Mouse (Mus musculus) thymus, postnatal 0 days (tissue): ENCODE measurements at regions not wholly inside any gene's neighbourhood (a gene's known extent, or its start where the extent isn't known, plus 50 kb on each side); places are given as distances from the start of the nearest gene placed in this dataset.
"Not testable (repeated sequence)": the region's sequence is repeated elsewhere in the genome, so short reads cannot be mapped to it uniquely, and the experiment has no call there.

ENCODE experiments used
- DNase-seq: peaks from one replicate; pipeline ENCODE4 v3.0.0-alpha.2; 2015; ENCODE audit warnings: low spot score

DNA sequence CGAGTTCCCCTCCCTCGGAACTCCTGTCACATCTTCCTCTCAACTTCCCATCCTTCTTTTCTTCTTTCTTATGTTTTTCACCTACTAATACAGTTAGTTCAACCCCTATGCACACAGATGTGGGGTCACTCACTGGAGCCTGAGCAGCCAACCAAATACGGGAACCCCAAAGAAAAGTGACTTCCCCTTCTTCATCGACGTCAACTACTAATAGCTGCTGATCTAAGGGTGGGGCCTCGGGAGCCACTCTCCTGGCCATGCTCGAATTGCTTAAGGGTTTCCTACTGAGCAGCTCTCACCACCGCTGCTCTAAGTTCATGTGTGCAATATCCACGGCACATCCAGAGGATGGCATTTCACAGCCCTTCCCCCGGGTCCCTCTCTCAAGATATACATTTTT lies 340.9 kb upstream of the Maf start:
- DNase-seq = no peak

DNA sequence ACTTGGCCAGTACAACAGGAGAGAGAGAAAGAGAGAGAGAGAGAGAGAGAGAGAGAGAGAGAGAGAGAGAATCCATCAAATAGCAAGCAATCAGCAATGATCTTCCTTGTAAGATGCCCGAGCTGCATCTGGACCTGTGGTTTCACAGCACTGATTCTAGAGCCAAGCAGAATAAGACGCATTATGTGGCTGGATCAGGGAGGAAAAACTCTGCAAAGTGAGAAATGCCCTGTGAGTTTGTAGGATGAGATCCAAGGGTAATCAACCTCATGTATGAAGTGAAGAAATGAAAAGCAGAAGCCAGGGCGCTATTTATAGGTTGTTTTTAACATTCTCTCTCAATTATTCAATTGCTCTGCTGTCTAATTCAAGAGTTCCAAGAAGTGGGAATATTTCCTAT lies 339.3 kb upstream of the Maf start:
- DNase-seq = no peak

DNA sequence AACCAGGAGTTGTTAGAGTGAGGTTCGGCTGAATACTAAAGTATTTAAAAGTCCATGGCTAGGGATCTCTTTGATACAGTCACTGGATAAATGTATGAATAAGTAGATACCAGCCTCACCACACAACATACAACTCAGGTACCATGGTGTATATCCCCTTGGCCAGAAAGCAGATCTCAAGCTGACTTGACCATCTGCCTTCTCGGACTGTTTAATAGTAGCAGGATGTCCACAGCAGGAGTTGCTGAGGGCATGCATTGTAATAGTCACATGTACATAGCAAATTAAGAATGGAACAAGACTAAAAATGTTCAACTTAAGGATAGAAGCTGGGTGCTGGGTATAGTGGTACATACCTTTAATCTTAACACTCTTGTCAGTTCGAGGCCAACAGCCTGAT lies 337.9 kb upstream of the Maf start:
- DNase-seq = no peak

DNA sequence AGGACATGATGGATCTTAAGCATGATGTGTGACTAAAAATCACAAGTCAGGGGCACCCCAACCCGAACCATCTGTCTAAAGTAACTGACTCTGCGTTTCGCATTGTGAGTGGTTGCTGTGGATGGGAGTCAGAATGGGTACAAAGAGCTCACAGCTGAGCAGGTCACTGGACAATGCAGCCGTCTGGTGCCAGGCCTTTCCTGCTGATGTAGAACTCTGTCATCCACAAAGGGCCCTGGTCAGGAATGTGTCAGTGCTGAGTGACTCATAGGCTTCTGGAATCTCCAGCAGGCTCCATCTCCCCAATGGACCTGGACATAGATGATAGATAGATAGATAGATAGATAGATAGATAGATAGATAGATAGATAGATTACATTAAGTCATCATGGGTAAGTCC lies 335.8 kb upstream of the Maf start:
- DNase-seq = no peak

DNA sequence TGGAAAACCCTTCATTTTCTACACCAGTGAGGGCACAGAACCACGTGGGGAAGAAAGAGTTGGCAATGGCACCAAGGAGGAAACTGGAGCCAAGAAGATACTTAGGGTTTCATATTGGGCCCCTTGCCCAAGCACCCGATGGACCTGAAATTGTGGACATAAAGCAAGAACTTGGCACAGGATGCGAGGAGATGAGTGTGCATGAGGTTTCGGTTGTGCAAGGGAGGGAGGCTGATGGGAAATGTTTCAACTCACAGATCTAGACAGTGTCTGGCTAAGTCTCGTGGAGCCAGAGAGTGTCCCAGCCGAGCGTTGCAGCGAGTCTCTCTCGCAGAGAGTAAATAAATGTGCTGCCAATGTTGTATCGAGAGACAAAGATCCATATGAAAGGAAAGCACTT lies 323.4 kb upstream of the Maf start:
- no peak for DNase-seq

DNA sequence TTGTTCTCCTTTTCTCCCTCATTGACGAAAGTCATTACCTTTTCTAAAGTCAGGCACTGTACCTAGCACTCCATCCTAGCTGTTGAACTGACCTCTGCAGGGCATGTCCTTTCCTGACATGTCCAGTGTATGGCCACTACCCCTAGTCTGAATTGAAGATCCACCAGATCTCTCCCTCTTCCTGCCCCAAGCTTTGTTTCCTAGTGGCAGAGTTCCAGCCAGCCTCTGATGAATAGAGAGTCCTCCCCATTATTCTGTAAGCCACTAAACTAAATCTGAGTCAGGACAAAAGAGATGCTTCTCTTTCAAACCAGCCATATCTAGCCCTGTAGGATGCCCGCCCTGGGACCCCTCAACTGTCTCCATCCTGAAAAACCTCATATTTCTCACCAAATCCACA lies 317.7 kb upstream of the Maf start:
- no peak for DNase-seq

DNA sequence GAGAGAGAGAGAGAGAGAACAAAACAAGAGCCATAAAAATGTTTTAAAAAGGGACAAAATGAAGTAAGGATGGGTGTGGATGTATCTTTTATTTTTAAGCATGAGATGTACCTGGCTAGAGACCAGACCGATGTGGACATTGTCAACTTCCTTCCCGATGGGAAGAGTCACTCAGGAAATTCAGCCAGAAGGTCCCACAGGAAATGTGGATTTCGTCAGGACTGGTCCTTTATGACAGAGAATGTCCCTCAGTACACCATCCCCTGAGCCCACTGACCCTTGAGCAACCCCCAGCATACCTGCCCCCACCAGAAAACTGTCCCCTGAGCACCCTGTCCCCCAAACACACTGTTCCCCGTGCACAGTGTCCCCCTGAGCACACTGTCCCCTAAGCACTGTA lies 317.2 kb upstream of the Maf start:
- no peak for DNase-seq

DNA sequence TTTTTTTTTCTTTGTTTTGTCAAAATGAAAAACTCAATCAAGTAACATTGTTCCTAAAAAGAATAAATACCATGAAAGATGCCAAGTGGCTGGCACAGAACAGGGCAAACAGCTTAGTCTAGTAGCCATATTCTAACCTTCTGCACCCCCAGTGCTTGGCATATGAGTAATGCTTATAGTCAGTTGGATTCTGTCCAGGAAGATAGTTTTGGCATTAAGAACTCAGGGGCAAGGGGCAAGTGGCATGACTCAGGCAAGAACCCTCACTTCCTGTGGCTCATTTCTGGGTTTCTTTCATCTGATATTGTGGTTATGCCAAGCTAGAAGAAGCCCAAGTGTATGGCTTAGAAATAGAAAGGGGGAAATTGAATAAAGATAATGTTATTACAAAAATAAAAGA lies 314.1 kb upstream of the Maf start:
- no peak for DNase-seq

DNA sequence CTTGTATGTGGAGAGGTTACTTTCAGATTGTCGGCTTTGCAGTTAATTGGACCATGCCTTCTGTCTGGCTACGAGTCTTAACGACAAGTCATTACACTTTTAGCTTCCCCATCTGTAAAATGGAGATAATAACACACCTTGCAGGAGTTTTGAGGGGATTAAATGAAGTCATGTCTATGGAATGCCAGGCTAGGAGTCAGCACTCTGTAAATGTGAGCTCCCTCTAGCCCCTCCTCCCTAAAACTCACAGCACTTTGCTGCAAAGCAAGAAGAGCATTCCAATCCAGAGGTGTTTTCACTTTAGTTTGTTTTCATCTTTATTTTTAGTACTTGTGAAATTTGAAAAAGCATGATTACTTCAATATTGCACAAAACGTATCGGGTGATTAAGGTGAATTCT lies 287.7 kb upstream of the Maf start:
- DNase-seq = no peak

DNA sequence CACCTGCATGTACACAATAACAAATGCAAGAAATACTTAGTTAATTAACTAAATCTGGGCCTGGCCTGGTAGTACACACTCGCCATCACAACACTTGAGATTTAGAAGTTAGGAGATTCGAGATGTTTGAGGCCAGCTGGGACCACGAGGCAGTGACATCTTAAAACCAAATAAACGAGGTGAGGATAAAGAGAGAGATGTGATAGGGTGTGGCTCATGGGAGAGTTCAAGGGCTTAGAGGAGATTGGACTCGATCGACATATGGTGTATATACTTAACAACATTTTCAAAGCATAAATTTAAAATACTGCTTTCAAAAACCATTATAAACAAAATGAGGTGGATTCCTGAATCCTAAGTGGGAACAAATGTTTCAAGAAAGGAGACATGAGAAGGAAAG lies 284.4 kb upstream of the Maf start:
- DNase-seq = no peak

DNA sequence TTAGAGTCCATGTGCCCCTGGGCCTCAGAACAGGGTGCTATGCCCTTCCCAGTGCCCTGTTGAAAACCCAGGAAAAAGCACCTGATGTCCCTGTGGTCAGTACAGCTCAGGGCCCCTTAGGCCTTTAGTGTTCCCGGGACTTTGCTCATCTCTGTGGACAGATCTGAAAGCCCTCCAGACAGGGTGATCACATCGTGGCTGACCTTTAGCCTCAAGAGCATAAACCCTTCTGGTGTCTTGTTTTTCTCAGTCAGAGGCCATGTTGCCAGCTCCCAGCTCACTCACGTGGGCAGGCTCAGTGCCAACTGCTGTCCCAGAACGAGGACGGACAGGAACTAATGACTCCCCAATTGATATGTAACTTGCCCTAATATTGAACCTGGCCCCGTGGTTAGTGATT lies 275.8 kb upstream of the Maf start:
- no peak for DNase-seq

DNA sequence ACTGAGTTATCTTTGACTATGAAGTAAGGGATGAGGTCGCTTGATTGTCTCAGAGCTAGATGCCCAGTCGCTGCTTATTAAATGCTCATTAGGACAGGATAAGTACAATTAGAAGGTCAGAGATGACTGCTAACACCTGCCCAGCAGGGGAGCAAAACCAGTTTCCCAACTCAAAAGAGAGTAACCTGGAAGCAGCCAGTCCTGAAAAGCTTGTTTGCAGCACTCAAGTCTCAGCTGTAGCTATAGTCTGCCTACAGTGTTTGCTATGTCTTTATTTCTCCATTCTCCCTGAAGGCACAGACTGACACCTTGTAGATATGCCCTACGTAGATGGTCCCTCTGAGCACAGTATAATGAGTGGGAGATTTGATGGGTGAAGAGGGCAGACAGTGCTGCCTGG lies 274.7 kb upstream of the Maf start:
- DNase-seq = no peak

DNA sequence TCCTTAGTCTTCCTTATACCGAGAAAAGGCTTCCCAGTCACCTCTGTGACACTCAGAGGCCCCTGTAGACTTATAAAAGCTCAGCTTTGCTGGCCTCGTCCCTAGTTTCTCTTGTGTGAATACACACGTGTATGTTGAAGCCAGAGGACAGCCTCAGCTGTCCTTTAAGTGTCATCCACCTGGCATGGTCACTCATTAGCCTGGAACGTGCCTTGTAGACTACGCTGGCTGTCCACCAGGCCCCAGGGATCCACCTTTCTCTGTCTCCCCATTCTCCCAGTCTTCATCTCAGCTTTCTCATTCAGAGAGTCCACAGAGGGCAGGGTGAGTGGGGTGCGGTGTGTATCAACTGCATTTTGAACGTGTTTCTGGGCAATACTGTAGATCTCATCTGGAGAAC lies 273.8 kb upstream of the Maf start:
- DNase-seq = no peak

DNA sequence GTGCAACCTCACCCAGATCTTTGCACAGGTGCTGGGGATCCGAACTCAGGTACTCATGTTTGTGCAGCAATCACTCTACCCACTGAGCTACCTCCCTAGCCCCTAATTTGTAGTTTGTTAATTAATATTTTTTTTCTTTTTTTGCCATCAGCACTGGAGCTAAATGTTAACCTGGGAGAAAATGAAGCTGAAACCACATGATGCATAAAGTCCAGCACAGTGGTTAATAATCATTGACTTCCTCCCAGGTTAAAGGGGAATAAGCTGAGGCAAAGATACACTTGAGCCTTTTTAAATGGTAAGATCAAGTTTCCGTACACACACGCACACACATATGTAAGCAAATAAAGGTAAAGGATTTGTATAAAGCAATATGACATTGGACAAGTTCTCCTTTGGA lies 273.0 kb upstream of the Maf start:
- no peak for DNase-seq

DNA sequence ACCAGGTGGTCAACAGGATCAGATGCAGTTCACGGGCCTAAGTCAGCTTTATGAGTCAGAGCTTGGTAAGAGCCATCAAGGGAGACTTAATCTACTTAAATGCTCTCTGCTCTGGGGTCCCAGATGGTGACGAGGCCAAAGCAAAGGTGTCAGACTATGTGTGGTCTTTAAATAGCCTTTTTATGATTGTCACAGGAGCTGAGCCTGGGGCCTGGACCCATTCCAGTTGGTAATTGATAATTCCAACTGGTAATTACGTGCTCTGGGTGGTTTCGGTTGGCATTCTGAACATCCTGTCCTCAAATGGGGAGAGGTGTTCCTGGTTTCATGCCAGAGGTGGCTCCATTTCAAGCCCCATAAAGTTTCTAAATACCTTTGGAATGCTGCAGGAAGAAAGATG lies 269.6 kb upstream of the Maf start:
- DNase-seq = no peak

DNA sequence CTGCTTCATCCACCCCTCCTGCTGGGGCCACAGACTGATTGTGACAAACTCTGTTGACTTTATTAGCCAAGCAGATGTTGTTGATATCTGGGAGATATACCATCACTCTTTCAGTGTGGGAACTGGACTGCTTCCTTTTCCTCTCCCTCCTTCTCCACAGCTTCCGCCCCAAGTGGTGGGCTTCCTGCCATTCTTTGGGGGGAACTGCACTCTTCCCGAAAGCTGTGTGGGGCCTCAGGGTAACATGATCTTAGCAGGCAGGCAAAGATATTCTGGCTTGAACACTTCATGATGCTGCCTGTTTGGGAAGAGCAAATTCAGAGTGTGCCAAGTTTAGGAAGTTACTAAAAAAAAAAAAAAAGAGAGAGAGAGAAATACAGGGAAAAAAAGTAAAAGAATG lies 267.1 kb upstream of the Maf start:
- no peak for DNase-seq

DNA sequence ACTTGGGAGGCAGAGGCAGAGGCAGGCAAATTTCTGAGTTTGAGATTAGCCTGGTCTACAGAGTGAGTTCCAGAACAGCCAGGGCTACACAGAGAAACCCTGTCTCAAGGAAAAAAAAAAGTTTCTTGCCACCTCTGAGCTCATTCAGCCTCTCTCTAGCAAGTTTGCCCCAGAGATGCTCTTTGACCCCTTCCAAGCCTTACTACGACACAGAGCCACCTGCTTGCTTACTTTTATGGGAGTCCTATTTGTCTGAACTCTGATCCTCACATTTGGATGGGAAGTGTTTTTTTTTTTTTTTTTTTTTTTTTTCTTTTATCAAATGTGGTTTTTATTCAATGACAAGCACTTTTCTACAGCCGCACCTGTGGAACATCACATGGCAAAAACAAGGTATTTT lies 263.8 kb upstream of the Maf start:
- DNase-seq = not testable (repeated sequence)

DNA sequence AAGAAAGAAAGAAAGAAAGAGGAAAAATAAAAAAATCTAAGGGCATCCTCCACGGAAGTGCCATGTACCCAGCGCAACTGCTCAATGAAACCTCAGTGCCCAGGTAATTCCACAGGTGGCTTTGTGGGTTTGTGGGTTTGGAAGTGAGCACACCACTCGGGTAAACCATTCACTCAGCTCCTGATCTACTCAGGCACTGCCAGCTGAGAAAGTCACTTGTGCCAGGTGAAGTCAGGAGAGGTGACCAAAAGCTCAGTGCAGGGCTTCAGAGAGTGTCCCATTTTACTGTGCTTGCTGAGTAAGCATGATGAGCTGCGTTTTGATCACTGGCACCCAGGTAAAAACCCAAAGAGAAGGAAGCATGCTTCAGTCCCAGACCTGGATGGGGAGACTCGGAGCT lies 260.5 kb upstream of the Maf start:
- no peak for DNase-seq

DNA sequence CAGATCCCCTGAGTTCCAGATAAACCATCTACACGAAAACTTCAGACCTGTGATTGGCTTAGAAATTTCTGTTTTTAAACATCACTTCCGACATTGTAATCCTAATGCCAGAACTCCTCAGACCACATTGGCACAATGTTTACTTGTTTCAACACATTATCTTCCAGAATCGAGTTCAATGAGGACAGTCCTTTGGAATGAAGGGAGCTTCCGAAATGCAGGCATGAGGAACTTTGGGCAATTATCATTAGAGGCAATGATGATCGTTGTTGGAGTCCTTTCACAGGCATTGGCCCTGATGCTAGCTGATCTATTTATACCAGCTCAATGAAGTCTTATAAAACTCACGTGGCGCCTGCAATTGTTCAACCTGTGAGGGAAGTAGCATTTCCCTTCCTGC lies 258.4 kb upstream of the Maf start:
- DNase-seq = no peak

DNA sequence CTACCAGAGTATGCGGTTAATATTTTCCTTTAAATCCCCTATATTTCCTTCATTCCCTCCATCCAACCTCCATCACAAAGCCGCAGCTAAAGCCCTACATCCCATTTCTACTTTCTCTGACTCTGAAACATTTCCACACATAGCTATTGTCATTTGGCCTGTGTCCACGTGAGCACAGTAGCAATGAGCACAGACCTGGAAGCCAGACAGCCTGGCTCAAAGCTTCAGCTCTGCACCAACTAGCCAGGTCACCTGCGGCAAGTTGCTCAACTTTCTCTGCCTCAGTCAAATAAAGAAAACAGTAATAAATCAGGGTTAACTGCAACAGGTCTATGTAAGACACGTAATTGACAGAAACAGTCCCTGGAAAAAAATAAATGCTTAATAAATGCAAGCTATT lies 247.8 kb upstream of the Maf start:
- no peak for DNase-seq

DNA sequence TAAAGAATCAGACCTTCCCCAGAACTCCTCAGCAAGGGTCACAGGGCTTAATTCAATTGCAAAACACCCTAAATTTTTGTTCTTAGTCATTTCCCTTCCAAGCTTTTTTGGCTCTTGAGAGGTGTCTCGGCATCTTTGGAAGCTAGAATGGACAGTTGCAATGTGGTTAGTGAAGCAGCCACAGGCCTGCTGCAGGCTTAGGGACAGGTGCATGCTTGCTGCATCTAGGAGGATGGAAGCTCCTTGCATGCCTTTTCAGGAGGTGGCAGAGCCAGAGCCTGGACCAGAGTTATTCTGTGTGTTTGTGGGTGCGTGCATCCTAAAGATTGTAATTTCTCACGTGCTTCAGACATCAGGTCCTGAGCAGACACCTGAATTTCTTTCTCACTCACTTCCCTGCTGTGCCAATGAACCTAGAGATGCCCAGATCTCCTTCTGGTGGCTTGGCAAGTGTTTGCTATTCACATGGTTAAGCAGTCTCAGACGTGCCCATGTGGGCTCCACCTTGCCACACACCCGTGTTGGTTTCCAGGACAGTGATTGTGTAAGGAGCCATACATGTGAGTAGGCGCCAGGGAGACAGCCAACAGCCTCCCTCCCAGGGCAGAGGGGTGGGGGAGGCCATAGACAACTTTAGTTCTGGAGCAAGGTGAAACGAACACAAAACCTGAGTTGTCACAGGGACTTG lies 246.3 kb upstream of the Maf start:
- DNase-seq = no peak

DNA sequence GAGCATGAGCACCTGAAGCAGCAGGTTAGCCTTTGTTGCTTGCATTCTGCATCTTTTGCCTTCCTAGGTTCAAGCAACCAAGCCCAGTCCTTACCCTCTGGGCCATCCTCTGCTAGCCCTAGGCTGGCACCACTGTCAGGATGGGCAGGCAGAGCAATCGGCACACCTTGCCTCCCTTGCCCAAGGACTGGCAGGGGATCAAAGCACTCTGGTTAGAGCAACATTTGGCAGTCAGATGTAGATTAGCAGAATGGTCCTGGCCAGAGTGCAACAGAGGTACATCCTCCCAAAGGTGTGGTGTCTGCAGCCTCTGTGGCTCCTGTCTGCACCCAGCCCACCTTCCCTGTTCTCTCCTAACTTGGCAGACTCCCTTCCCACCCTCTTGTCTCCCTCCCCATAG lies 244.9 kb upstream of the Maf start:
- DNase-seq = no peak

DNA sequence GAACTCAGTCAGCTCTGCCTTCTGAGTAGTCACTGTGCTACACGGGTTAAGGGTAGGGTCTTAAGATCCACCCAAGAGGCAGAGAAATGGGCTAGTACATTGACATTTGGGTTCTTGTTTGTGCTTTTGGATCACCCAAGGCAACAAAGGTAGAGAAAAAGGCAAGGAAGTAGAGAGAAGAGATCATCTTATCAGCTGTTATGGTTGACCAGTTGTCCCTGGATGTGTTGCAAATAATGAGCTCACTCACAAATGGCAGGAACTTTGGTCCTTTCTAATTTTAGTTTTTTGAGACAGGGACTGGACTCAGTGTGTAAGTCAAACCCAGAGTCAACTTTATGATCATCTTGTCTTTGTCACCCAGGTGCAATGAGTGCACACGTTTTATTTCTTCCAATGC lies 241.3 kb upstream of the Maf start:
- DNase-seq = no peak

DNA sequence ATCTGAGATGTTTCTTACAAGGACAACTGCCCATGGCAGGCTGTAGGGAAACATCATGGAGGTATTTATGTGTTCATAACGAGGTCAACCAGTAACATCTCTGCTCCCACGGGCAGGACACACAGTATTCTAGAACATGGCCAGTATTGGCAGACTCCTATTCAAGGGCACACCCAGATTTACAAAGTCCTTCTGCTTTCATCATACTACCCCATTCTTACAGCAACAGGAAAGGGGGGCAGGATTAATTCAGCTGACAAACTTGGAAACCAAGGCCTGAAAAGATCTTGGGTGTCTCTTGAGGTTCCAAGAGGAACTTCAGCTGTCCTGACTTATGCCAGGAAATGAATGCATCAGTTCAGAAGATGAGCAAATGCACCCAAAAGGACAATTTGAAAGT lies 240.4 kb upstream of the Maf start:
- no peak for DNase-seq
